Mouse (Mus musculus) lung, embryonic 14.5 days (tissue): Measurements from ENCODE around the gene Morn3. TPM values are rescaled to one million over a fixed set of nuclear protein-coding genes. Genes with fewer than 3 reads are reported as not detected.

Source experiments
- ATAC-seq: fragments of 200-750 bp; cut with Nextera tagmentation; 2 replicates; pipeline ENCODE4 v1.8.0; 2017; ENCODE audit warnings: mild to moderate bottlenecking, moderate TSS enrichment, moderate library complexity; ENCODE audit not compliant: insufficient read depth
- DNase-seq: peaks from one replicate; pipeline ENCODE4 v3.0.0-alpha.2; 2015
- H3K27ac ChIP-seq: fragments of 300-500 bp; sonication (generic); 2 replicates; pipeline ENCODE4 v1.5.1; 2014; ENCODE audit warnings: low read depth, mild to moderate bottlenecking, moderate library complexity
- H3K27me3 ChIP-seq: fragments of 300-500 bp; sonication (generic); 2 replicates; pipeline ENCODE4 v1.6.1; 2014; ENCODE audit warnings: low read length, control low read depth; ENCODE audit not compliant: insufficient read depth
- H3K36me3 ChIP-seq: fragments of 300-500 bp; sonication (generic); 2 replicates; pipeline ENCODE4 v1.6.1; 2014; ENCODE audit warnings: control low read depth; ENCODE audit not compliant: insufficient read depth
- H3K4me1 ChIP-seq: fragments of 300-500 bp; sonication (generic); 2 replicates; pipeline ENCODE4 v1.6.1; 2014; ENCODE audit warnings: antibody characterized with exemption, control low read depth; ENCODE audit not compliant: insufficient read depth
- H3K4me2 ChIP-seq: fragments of 300-500 bp; sonication (generic); 2 replicates; pipeline ENCODE4 v1.6.1; 2014; ENCODE audit warnings: mild to moderate bottlenecking
- H3K4me3 ChIP-seq: fragments of 300-500 bp; sonication (generic); 2 replicates; pipeline ENCODE4 v1.5.1; 2014; ENCODE audit warnings: low read depth, low read length
- H3K9ac ChIP-seq: fragments of 300-500 bp; sonication (generic); 2 replicates; pipeline ENCODE4 v1.6.1; 2014
- H3K9me3 ChIP-seq: fragments of 300-500 bp; sonication (generic); 2 replicates; pipeline ENCODE4 v1.6.1; 2016; ENCODE audit warnings: low read depth, low read length, control low read depth
- CTCF ChIP-seq: IDR thresholded peaks from 2 replicates; pipeline ENCODE4 v1.5.1; 2016; ENCODE audit warnings: antibody characterized with exemption, low read depth
- WGBS: fragments of 180-500 bp; shearing (Covaris S2); extraction: QIAGEN DNeasy Blood & Tissue Kit; methylation state at CpG from one replicate; pipeline ENCODE4 v1.1.7; 2014; 5-methylcytosine and 5-hydroxymethylcytosine counted together
- polyA plus RNA-seq: library from polyadenylated mRNA; unstranded; fragments of >200 nt; fragmentation: Nextera tagmentation; extraction: Ambion mirVana; gene quantifications from 2 replicates; pipeline ENCODE4 v1.2.1, GENCODE M21; 2014

The Morn3 gene
- polyA plus RNA-seq, 1 experiment from 2014 or later: not detected

GRCm38 (mm10) chr5:123059757-123060520, 13.1 kb upstream of the Morn3 start:
- H3K9ac ChIP-seq: 0 out of 2 replicates have a peak overlapping the region, but pooled peaks have one; percentile 20

GRCm38 (mm10) chr5:123058251-123059102, 11.7 kb upstream of the Morn3 start:
- peak overlapping the region; percentile 38 for H3K4me3 ChIP-seq
- peak overlapping the region; percentile 44 for H3K27ac ChIP-seq
- H3K4me1 ChIP-seq: peaks cover 2% of the 10 kb centered on the region; the same call in 1 of the 2 replicates
- no peaks in the 10 kb centered on the region for H3K9me3 ChIP-seq
- H3K36me3 ChIP-seq: no peaks in the 10 kb centered on the region
- H3K9ac ChIP-seq: peak overlapping the region; percentile 53
- peak overlapping the region; percentile 63 for H3K4me2 ChIP-seq
- H3K27me3 ChIP-seq: no peaks in the 10 kb centered on the region
- whole genome bisulfite sequencing: 34% methylated on average over 16 of the region's 16 CpGs
- ATAC-seq (no peak), DNase-seq (no peak)
- TF ChIP-seq CTCF: no peak

More at GRCm38 (mm10) chr5:123059757-123060520, 13.1 kb upstream of the Morn3 start:
- Histone ChIP-seq H3K4me3 (no peak overlapping the region), H3K27ac (peak overlapping the region; percentile 42; the same call in 1 of the 2 replicates), H3K36me3 (no peaks in the 10 kb centered on the region), H3K27me3 (no peaks in the 10 kb centered on the region), H3K9me3 (no peaks in the 10 kb centered on the region), H3K4me1 (peaks cover 2% of the 10 kb centered on the region; the same call in 1 of the 2 replicates), H3K4me2 (peak overlapping the region; percentile 18; the same call in 1 of the 2 replicates)
- DNase-seq (peak; percentile 67), ATAC-seq (no peak)
- WGBS: 11% methylated on average over 14 of the region's 14 CpGs
- TF ChIP-seq CTCF: peak; percentile 69

DNA sequence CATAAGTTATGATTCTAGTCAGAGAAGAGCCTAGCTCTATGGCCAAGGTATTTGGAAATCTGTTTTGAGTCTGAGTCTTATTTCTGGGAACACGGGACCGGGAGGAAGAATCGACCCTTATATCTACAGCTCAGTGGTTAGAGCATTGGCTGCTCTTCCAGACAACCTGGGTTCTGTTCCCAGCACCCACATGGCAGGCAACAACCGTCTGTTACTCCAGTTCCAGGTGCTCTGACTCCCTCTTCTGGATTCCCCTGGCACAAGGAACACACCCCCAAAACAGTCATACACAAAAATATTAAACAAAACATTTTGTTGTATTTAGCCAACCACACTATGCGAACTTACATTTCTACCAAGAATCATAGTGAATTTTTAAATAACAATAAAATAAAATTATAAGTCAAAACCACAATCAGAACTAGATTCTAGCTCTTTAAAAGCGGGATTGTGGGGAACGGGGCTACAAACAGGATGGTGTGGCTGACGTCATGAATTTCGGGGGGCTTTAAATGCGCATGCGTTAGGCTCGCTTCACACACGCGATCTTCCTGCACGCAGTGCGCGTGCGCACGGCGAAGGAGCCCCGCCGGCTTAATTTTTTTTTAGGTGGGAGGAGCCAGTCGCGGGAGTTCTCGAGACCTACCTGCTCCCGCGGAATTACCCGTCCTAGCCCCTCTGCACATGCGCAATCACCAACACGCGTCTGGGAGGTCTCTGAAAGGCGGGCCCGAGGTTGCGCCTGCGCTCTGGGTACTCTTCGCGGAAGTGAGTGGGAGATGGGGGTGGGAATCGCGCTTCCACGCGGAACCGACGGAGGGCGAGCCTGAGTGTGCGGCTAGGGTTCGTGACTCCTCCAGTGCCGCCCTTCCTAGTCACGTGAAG, 10.8 kb upstream of the Morn3 start:
- H3K27me3 ChIP-seq: no peaks in the 10 kb centered on the region
- peak overlapping the region; percentile 53 for H3K9ac ChIP-seq
- no peaks in the 10 kb centered on the region for H3K9me3 ChIP-seq
- peak overlapping the region; percentile 63 for H3K4me2 ChIP-seq
- TF ChIP-seq CTCF: peak; percentile 67
- H3K4me3 ChIP-seq: peak overlapping the region; percentile 38
- no peaks in the 10 kb centered on the region for H3K36me3 ChIP-seq
- H3K4me1 ChIP-seq: peaks cover 2% of the 10 kb centered on the region; the same call in 1 of the 2 replicates
- peak overlapping the region; percentile 44; the same call in 1 of the 2 replicates for H3K27ac ChIP-seq
- DNase-seq (peak; percentile 100), ATAC-seq (peak; percentile 94)
- 8% methylated on average over 48 of the region's 48 CpGs for WGBS

DNA sequence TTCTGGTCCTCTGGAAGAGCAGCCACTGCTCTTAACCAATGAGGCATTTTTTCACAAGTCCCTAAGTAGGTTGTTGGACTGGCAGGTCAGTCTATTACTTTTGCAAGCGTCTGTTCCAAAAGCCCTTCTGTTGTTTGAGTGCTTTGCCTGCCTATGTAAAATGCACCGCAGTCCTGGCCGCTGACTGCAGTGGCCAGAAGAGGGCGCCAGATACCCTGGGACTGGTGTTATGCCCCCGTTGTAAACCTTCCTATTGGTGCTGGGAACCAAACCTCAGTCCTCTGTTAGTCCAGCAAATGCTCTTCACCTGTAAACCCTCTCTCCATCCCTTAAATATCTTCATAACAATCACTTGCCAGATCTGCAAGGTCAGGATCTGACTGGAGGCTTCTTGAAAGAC, 4.9 kb upstream of the Morn3 start:
- ATAC-seq (no peak), DNase-seq (no peak)
- H3K27me3 ChIP-seq: no peaks in the 10 kb centered on the region
- no peaks in the 10 kb centered on the region for H3K36me3 ChIP-seq
- H3K4me3 ChIP-seq: no peak overlapping the region
- no peak overlapping the region for H3K27ac ChIP-seq
- WGBS: 82% methylated on average over 5 of the region's 5 CpGs
- H3K9ac ChIP-seq: no peak overlapping the region
- H3K4me1 ChIP-seq: 0 out of 2 replicates have a peak, but pooled peaks cover 3% of the 10 kb centered on the region
- H3K9me3 ChIP-seq: no peaks in the 10 kb centered on the region
- TF ChIP-seq CTCF: no peak; the same call in 1 of the 2 replicates
- H3K4me2 ChIP-seq: no peak overlapping the region

- WGBS: 83% methylated on average over 9 of the region's 9 CpGs
- no peak overlapping the region for H3K4me3 ChIP-seq
- no peak for DNase-seq
- no peaks in the 10 kb centered on the region for H3K36me3 ChIP-seq
- H3K4me1 ChIP-seq: 0 out of 2 replicates have a peak, but pooled peaks cover 3% of the 10 kb centered on the region
- TF ChIP-seq CTCF: no peak
- H3K27me3 ChIP-seq: no peaks in the 10 kb centered on the region
- no peak overlapping the region for H3K9ac ChIP-seq
- H3K4me2 ChIP-seq: no peak overlapping the region
- no peak for ATAC-seq
- no peak overlapping the region for H3K27ac ChIP-seq
- H3K9me3 ChIP-seq: no peaks in the 10 kb centered on the region
Measured at GRCm38 (mm10) chr5:123050918-123051317, 4.1 kb upstream of the Morn3 start.

DNA sequence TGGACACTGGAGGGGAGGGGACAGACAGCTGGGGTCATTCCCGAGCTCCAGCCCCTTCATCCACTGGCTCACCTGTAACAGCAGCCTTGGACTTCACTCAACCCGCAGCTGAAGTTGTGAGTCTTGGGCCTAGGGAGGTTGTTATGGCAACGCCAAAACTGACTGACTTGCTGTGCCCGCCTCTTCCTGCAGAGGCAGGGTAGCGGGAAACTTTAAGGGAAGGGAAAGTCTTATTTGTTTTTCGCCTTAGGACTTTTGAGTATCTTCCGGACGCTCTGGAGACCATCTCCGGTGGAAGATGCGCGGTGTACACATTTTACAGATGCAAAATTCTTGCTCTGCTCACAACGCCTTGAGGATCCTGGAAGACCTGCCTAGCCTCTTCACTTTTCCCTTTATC, 2.5 kb upstream of the Morn3 start:
- no peaks in the 10 kb centered on the region for H3K36me3 ChIP-seq
- H3K9me3 ChIP-seq: no peaks in the 10 kb centered on the region
- 0 out of 2 replicates have a peak, but pooled peaks cover 3% of the 10 kb centered on the region for H3K4me1 ChIP-seq
- peak; percentile 56 for TF ChIP-seq CTCF
- H3K4me2 ChIP-seq: peak overlapping the region; percentile 64
- peak overlapping the region; percentile 51 for H3K9ac ChIP-seq
- ATAC-seq (peak; percentile 62; the same call in 1 of the 2 replicates), DNase-seq (peak; percentile 87)
- H3K4me3 ChIP-seq: peak overlapping the region; percentile 25; the same call in 1 of the 2 replicates
- WGBS: 4% methylated on average over 12 of the region's 12 CpGs
- no peaks in the 10 kb centered on the region for H3K27me3 ChIP-seq
- H3K27ac ChIP-seq: 0 out of 2 replicates have a peak overlapping the region, but pooled peaks have one; percentile 13
